Mouse (Mus musculus): ENCODE results near the gene Olfr368.

Gene Olfr368

GRCm38 (mm10) chr2:37326215-37326614 lies at the start of gene Olfr368:
Gene Olfr368 (plus strand): TSS chr2:37326515.
- DNase-seq = no peak

- DNase-seq = no peak
Measured at GRCm38 (mm10) chr2:37333321-37333720, 7.0 kb downstream of the Olfr368 start.

DNA sequence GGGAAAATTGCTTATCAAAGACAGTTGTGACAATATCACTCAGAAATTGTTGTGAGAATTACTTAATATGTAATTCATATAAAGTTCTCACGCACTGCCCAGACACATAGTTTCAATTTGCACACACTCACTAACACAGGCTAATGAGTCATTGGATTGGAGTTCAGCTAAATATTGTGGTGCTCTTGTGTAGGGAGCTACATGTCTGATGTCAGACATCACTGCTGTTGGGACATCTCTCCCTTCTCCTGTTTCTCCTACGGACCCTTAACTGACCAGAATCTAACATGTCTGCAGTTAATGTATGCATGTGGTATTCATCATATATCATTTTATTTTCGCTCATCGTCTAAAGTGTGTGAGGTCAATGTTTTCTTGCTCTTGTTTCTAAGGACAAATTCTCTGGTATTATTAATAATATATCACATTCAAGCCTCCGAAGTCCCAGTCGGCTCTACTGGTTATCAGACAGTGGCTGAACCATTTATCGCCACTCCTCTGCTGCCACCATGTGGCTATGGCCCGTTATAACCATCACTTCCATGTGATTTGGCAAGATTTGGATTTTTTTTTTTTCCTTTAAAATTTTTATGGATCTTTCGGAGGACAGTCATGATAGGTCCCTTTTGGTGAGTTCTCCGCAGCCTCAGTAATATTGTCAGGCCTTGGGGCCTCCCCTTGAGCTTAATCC lies 12.3 kb downstream of the Olfr368 start:
- DNase-seq = peak; percentile 71

DNA sequence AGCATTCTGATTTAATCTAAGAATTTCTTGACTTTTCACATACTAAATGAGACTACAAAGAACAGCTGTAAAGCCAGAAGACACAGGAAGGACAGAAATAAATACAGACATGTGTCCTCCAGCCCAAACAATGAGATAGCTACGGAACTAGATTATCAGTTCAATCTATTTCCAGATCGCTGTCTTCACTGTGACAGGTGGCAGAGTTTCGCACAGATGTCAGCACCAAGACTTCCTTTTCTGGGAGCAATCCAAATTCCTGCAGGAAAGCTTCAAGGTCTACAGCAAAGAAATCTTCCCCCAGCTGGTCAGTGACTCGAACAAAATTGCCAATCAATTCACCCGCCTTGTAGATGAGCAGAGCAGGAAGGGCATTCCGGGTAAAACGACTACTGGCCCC lies 25.4 kb downstream of the Olfr368 start:
- DNase-seq = no peak

DNA sequence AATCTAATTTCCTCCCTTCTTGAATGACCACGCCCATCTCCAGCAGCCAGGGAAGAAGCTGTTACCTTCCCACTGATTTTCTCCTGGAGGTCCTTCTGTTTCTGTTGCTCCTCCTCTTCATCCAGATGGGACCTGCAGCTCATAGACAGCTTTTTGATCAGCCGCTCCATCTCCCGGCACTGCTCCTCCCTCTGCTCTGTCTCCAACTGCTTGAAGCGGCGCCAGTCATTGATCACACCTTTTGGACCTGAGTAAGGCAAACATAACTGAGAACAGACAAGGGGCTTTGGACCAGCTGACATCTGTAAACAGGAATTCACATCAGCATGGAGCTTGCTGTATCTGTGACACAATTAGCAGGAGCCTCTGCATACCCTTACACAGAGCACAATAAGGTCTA lies 29.3 kb downstream of the Olfr368 start:
- DNase-seq = no peak

GRCm38 (mm10) chr2:37358633-37359540 lies 32.6 kb downstream of the Olfr368 start, which contains the start of gene Pdcl:
Gene Pdcl (minus strand): TSS chr2:37359332.
- DNase-seq = peak; percentile 98

- DNase-seq = no peak
Measured at GRCm38 (mm10) chr2:37359908-37360307, 33.6 kb downstream of the Olfr368 start.

- DNase-seq = no peak
Measured at GRCm38 (mm10) chr2:37370651-37371050, 44.3 kb downstream of the Olfr368 start.

- no peak for DNase-seq
Measured at GRCm38 (mm10) chr2:37376018-37376417, 49.7 kb downstream of the Olfr368 start.

GRCm38 (mm10) chr2:37380189-37380588 lies 53.9 kb downstream of the Olfr368 start:
- peak; percentile 67 for DNase-seq

Measured in lung, postnatal 10 days (tissue).